Mouse (Mus musculus) splenic B cell, adult 2 months (primary cell): Measurements from ENCODE around the gene Trem1.

Experiments
- DNase-seq: peaks from one replicate; pipeline ENCODE4 v3.0.0-alpha.2; 2011; ENCODE audit warnings: low read depth, low spot score
- H3K27me3 ChIP-seq: 2 replicates; pipeline ENCODE4 v1.6.1; 2012; ENCODE audit warnings: mild to moderate bottlenecking, low read length, moderate library complexity, mixed read lengths; ENCODE audit not compliant: control insufficient read depth, poor library complexity, insufficient read depth, severe bottlenecking
- H3K36me3 ChIP-seq: 2 replicates; pipeline ENCODE4 v1.6.1; 2012; ENCODE audit warnings: mild to moderate bottlenecking, low read length, moderate library complexity, mixed read lengths; ENCODE audit not compliant: control insufficient read depth, poor library complexity, insufficient read depth, severe bottlenecking

Gene Trem1

DNA sequence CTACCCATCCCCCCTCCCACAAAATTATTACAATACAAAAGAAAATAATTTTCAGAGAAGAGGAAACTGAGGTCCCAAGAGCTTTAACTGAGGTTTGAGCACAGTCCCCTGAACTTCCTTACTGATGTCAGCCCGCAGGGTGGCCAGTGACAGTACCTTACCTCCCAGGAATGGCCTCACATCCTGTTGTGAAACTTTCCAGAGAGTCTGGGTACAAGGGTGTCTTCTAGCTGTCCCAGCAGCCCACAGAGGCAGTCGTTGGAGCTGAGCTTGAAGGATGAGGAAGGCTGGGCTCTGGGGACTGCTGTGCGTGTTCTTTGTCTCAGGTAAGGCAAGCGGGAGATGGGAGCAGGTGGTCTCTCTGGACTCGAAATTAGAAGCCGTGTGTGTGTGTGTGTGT is at the start of gene Trem1:
Trem1 (plus strand) TSS at position 251 of the 400 bp plus-strand sequence.
- H3K27me3 ChIP-seq = no peaks in the 10 kb centered on the region
- DNase-seq = peak; percentile 53

DNA sequence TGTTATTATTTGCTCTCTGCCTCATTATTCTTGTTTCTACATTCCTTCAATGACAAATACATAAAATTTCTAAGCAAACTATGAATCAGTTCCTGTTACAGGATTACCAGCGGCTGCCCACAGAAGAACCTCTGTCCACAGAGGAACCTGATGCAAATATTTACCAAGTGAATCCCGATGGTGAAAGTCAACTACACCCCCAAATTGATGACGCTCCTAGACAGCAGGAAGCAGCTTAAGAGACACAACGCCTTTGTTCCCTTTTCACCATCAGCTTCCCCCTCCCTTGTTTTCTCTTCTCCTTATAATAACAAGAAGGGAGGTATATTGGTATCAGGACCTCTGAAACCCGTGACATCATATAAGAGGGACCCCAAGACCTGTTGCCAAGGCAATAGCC is 47.3 kb upstream of the Trem1 start:
- DNase-seq = peak; percentile 36
- no peaks in the 10 kb centered on the region for H3K27me3 ChIP-seq
- no peaks in the 10 kb centered on the region for H3K36me3 ChIP-seq

More for the DNA sequence above, at the start of gene Trem1:
- H3K36me3 ChIP-seq = no peaks in the 10 kb centered on the region

GRCm38 (mm10) chr17:48192366-48192765 is 40.2 kb upstream of the Trem1 start:
- no peak for DNase-seq
- Histone ChIP-seq H3K36me3 (no peaks in the 10 kb centered on the region), H3K27me3 (no peaks in the 10 kb centered on the region)

GRCm38 (mm10) chr17:48203086-48203485 is 29.5 kb upstream of the Trem1 start:
- no peak for DNase-seq
- no peaks in the 10 kb centered on the region for H3K36me3 ChIP-seq
- H3K27me3 ChIP-seq = no peaks in the 10 kb centered on the region

- DNase-seq = no peak
- Histone ChIP-seq H3K27me3 (no peaks in the 10 kb centered on the region), H3K36me3 (no peaks in the 10 kb centered on the region)
Measured at GRCm38 (mm10) chr17:48212596-48212995, 20.0 kb upstream of the Trem1 start.

DNA sequence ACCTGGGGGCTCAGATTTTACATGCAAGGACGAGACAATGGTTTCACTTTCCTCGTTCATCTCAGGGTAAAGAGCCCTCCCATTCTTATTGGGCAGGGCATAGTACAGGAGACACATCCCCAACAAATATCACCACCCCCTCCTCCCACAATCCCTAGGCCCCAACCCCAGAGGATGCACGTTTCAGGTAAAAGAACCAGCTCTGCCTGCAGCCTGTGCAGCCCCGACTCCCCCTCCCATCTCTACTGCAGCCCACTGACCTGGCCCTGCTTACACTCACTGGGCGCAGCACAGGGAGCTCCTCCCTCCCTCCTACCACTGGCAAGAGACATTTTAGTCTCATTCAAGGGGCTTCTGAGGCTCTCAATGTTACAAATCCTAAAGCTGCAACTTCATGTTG is 19.1 kb upstream of the Trem1 start:
- Histone ChIP-seq H3K36me3 (no peaks in the 10 kb centered on the region), H3K27me3 (no peaks in the 10 kb centered on the region)
- DNase-seq = no peak

DNA sequence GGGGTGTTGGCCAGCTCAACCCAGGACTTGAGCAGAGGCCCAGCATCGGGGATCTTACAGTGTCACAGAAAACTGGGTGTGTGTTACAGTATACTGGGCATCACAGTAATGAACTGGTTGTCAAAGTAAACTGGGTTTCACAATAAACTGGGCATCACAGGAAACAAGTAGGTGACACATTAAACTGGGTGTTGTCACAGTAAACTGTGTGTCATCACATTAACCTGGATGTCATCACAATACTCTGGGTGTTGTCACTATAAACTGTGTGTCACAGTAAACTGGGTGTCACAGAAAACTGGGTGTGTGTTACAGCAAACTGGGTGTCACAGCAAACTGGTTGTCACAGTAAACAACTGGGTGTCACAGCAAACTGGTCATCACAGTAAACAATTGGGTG is 17.1 kb upstream of the Trem1 start:
- H3K27me3 ChIP-seq = no peaks in the 10 kb centered on the region
- no peak for DNase-seq
- H3K36me3 ChIP-seq = no peaks in the 10 kb centered on the region

DNA sequence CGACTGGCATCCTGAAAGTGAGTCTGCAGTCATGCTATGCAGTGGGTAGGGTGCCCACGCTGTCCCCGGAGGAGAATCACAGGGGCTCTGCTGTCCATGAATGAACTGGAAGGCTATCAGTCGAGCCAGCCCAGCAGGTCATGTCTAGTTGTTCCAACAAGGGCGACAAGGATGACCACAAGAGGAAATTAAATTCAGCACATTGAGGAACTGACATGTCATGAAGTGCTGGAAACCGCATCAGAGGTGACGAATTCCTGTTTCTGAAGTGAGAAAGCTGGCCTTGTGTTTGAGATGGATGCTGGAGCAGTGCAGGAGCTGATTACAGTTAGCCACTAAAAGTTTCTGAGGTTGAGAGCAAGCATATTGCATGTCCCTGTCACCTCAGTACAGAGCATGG is 1.9 kb upstream of the Trem1 start:
- Histone ChIP-seq H3K36me3 (no peaks in the 10 kb centered on the region), H3K27me3 (no peaks in the 10 kb centered on the region)
- DNase-seq = peak; percentile 17

DNA sequence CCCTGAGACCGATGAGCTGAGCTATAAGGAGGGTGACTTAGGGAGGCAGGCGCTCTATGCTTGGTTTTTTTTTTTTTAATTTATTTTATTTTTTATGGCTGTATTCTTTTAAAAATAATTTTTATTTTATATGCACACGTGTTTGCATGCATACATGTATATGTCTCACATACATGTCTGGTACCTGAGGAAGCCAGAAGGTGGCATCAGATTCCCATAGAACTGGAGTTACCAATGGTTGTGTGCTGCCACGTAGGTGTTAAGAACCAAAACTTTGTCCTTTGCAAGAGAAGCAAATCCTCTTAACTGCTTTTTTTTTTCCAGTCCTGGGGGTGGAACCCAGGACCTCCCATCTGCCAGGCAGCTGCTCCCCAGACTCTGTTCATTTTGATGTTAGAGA is 1.2 kb downstream of the Trem1 start:
- no peaks in the 10 kb centered on the region for H3K36me3 ChIP-seq
- DNase-seq = no peak

DNA sequence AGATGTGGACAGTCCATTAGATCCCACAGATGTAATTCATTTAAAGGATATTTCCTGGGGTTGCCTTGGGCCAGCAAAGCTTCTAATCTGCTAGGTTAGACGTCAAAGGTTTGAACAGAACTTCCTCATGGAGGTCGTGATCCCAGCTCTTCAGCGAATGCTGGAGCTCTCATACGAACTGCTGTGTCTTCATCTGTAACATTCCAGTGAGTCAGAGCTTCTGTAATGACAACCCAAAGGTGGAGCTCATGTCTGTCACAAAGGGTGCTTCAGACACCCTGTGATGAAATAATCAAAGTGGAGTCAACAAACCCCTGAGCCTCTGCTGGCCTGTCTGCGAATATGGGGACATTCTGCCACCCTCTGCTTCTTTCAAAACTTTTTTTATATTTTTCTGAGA is 2.0 kb downstream of the Trem1 start:
- no peaks in the 10 kb centered on the region for H3K27me3 ChIP-seq
- no peaks in the 10 kb centered on the region for H3K36me3 ChIP-seq
- DNase-seq = no peak

More for the DNA sequence above, 1.2 kb downstream of the Trem1 start:
- no peaks in the 10 kb centered on the region for H3K27me3 ChIP-seq

GRCm38 (mm10) chr17:48235773-48236370 is 3.3 kb downstream of the Trem1 start:
- no peaks in the 10 kb centered on the region for H3K36me3 ChIP-seq
- no peak for DNase-seq
- no peaks in the 10 kb centered on the region for H3K27me3 ChIP-seq

- DNase-seq = no peak
- Histone ChIP-seq H3K27me3 (no peaks in the 10 kb centered on the region), H3K36me3 (no peaks in the 10 kb centered on the region)
Measured at GRCm38 (mm10) chr17:48237621-48238020, 5.1 kb downstream of the Trem1 start.

GRCm38 (mm10) chr17:48247221-48247928 is 14.8 kb downstream of the Trem1 start, which contains the start of gene Trem3:
Gene Trem3 (plus strand): TSS chr17:48247777.
- no peaks in the 10 kb centered on the region for H3K36me3 ChIP-seq
- DNase-seq = no peak
- no peaks in the 10 kb centered on the region for H3K27me3 ChIP-seq

DNA sequence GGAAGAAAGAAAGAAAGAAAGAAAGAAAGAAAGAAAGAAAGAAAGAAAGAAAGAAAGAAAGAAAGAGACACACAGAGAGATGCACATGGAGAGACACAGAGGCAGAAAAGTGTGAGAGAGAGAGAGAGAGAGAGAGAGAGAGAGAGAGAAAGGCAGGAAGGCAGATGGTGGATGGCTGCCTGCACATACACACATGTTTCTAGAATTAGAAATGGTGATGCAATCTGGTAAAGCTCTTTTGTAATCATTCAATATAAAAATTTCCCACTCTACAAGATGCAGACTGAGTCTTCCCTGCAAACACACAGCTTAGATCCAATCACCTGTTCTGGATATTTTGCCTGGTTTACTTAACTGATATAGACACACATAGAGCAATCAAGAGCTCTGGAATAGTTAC is 16.5 kb downstream of the Trem1 start:
- no peak for DNase-seq
- H3K36me3 ChIP-seq = no peaks in the 10 kb centered on the region
- no peaks in the 10 kb centered on the region for H3K27me3 ChIP-seq

- no peak for DNase-seq
- no peaks in the 10 kb centered on the region for H3K27me3 ChIP-seq
- H3K36me3 ChIP-seq = no peaks in the 10 kb centered on the region
Measured at GRCm38 (mm10) chr17:48249501-48249900, 16.9 kb downstream of the Trem1 start.
